Mouse (Mus musculus) ES-E14 (cell line): ENCODE data around the gene Ptpn7.

Experiments
- CHD2 ChIP-seq: IDR thresholded peaks from 2 replicates; pipeline ENCODE4 v1.6.1; 2014; ENCODE audit warnings: mild to moderate bottlenecking, low read depth, low read length, inconsistent platforms
- HCFC1 ChIP-seq: IDR thresholded peaks from 2 replicates; pipeline ENCODE4 v1.6.1; 2012; ENCODE audit warnings: low read length, inconsistent platforms, borderline replicate concordance; ENCODE audit not compliant: insufficient read depth
- ZC3H11A ChIP-seq: IDR thresholded peaks from 2 replicates; pipeline ENCODE4 v1.6.1; 2012; ENCODE audit warnings: low read depth, mild to moderate bottlenecking, inconsistent platforms, low read length, borderline replicate concordance
- ZNF384 ChIP-seq: IDR thresholded peaks from 2 replicates; pipeline ENCODE4 v1.6.1; 2012; ENCODE audit warnings: low read depth, low read length, inconsistent platforms

DNA sequence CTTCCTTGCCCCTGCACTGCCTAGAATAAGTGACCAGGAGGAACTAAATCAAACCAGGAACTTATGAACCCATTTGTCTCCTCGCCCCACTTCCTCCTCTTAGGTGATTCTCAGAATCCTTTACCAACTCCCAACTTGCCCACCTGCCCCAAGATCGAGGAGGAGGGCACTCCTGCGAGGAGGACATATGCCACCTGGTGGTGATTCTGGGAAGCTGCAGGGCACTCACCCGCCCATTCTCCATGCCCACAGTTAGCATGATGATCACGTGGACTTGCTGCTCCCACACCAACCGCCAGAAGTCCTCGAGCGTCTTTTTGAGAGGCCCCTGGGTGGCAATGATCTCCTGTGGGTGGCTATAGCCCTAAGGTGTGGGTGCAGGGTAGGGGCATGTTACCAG lies 19.8 kb upstream of the Ptpn7 start:
- no peak for TF ChIP-seq HCFC1
- no peak for TF ChIP-seq ZNF384
- TF ChIP-seq CHD2, result no peak
- 0 out of 2 replicates have a peak, but pooled peaks have one; percentile 2 for TF ChIP-seq ZC3H11A
